ENCODE assay signal across 8 mouse cellular contexts in genomic region chr4:81999654-82000314, GRCm38 (mm10).
DNase-seq lines count a peak whose midpoint lies in the region; ATAC-seq lines count a peak whose summit lies in the region.

No protein-coding gene starts in this region.

- H3K36me3 ChIP-seq in forebrain, embryonic 16.5 days (ENCODE audit: control insufficient read depth, insufficient read depth): no peaks in the 10 kb centered on the region
- no peaks in the 10 kb centered on the region for H3K36me3 ChIP-seq in hindbrain, embryonic 16.5 days (ENCODE audit: control insufficient read depth, insufficient read depth, low read length)
- H3K36me3 ChIP-seq in lung, embryonic 15.5 days: no peaks in the 10 kb centered on the region

- peak; percentile 73 for ATAC-seq in forebrain, embryonic 16.5 days
- ATAC-seq in hindbrain, embryonic 16.5 days: peak; percentile 73
- peak; percentile 92 for ATAC-seq in lung, embryonic 15.5 days (ENCODE audit: borderline replicate concordance, extremely low read depth, low FRiP score, low TSS enrichment)
- ATAC-seq in inflammation-experienced regulatory T-cells, adult 6 months: no peak

- H3K27me3 ChIP-seq in forebrain, embryonic 16.5 days (replicated peaks; ENCODE audit: control insufficient read depth, insufficient read depth, low read length): no peaks in the 10 kb centered on the region
- H3K27me3 ChIP-seq in hindbrain, embryonic 16.5 days (replicated peaks; ENCODE audit: control insufficient read depth, insufficient read depth, low read length): no peaks in the 10 kb centered on the region
- H3K27me3 ChIP-seq in lung, embryonic 15.5 days: no peaks in the 10 kb centered on the region

- H3K4me3 ChIP-seq in forebrain, embryonic 16.5 days (replicated peaks; ENCODE audit: low read length): no peak overlapping the region
- H3K4me3 ChIP-seq in hindbrain, embryonic 16.5 days (ENCODE audit: low read length): no peak overlapping the region
- no peak overlapping the region for H3K4me3 ChIP-seq in lung, embryonic 15.5 days

- H3K9me3 ChIP-seq in forebrain, embryonic 16.5 days (ENCODE audit: control insufficient read depth, low read length): no peaks in the 10 kb centered on the region
- H3K9me3 ChIP-seq in hindbrain, embryonic 16.5 days (ENCODE audit: control insufficient read depth, low read length): no peaks in the 10 kb centered on the region
- no peaks in the 10 kb centered on the region for H3K9me3 ChIP-seq in lung, embryonic 15.5 days

- no peak overlapping the region for H3K27ac ChIP-seq in forebrain, embryonic 16.5 days (ENCODE audit: low read length)
- no peak overlapping the region for H3K27ac ChIP-seq in hindbrain, embryonic 16.5 days (ENCODE audit: low read depth, low read length)
- peak overlapping the region; percentile 78 for H3K27ac ChIP-seq in lung, embryonic 15.5 days

- WGBS in forebrain, embryonic 16.5 days: 38% methylated on average over 11 of the region's 11 CpGs
- WGBS in hindbrain, embryonic 16.5 days: 32% methylated on average over 11 of the region's 11 CpGs
- WGBS in lung, embryonic 15.5 days: 27% methylated on average over 11 of the region's 11 CpGs

- no peak overlapping the region for H3K9ac ChIP-seq in forebrain, embryonic 16.5 days (replicated peaks; ENCODE audit: low read depth, low read length)
- H3K9ac ChIP-seq in hindbrain, embryonic 16.5 days (ENCODE audit: low read depth, low read length): no peak overlapping the region
- H3K9ac ChIP-seq in lung, embryonic 15.5 days: no peak overlapping the region

- peaks cover 6% of the 10 kb centered on the region for H3K4me1 ChIP-seq in forebrain, embryonic 16.5 days (replicated peaks; ENCODE audit: control insufficient read depth, insufficient read depth, low read length)
- H3K4me1 ChIP-seq in hindbrain, embryonic 16.5 days (ENCODE audit: control insufficient read depth, insufficient read depth, low read depth, low read length): no peaks in the 10 kb centered on the region; the same call in 1 of the 2 replicates
- H3K4me1 ChIP-seq in lung, embryonic 15.5 days: peaks cover 18% of the 10 kb centered on the region

- peak; percentile 29 for DNase-seq in layer of hippocampus, adult 11-12 months (ENCODE audit: low spot score)
- no peak for DNase-seq in layer of hippocampus, adult 9-10 months (ENCODE audit: low spot score)
- no peak for DNase-seq in testis, postnatal 14 days (ENCODE audit: low spot score)
- DNase-seq in cerebellum, adult 9-10 months: no peak

- H3K4me2 ChIP-seq in forebrain, embryonic 16.5 days (ENCODE audit: low read length): no peak overlapping the region
- H3K4me2 ChIP-seq in hindbrain, embryonic 16.5 days (ENCODE audit: low read length): peak overlapping the region; percentile 24
- H3K4me2 ChIP-seq in lung, embryonic 15.5 days: no peak overlapping the region
